Mouse (Mus musculus) R1 (cell line): Measurements from ENCODE around the gene Bcas3.
A peak's percentile ranks its signal among the peaks of the same experiment; 100 is the strongest.
"Not testable (repeated sequence)": the region's sequence is repeated elsewhere in the genome, so short reads cannot be mapped to it uniquely, and the experiment has no call there.

Source experiments
- DNase-seq: peaks from one replicate; pipeline ENCODE4 v3.0.0-alpha.2; 2018; ENCODE audit warnings: low read depth, low spot score

Gene Bcas3

GRCm38 (mm10) chr11:85710155-85710554 lies 357.2 kb downstream of the Bcas3 start:
- no peak for DNase-seq

DNA sequence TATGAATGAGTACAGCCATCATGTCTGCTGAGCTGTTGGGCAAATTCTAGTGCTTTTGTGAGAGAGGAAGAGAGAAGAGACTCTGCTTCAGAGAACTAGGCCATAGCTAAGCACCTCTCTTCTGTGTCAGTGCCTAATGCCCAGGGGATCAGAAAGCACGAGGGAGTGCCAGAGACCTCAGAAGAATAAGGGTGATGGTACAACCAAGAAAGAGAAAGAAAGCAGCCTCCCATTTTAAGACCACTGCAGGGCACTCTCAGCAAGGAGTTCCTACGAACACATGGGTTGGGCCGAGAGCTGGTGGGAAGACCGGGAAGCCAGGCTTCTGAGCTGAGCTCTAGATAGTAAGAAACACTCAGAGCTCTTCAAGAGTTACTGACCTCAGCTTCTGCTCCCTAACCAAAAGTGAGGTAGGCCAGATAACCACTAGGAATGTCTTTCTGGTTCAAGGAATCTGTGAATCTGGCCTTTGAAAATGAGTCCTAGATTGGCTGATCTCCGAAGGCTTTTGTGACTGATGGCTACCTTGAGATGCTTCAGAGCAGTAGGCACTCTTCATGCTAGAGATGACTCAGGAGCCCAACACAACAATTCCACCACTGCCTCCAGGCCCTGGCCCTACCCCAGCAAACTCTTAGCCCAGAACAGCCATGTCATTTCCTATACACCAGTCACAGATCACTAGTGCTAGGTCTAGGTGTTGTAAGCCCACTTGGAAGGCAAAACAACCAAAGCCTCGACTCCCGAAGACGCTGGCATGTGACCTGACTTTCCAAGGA lies 359.2 kb downstream of the Bcas3 start:
- DNase-seq, result no peak

DNA sequence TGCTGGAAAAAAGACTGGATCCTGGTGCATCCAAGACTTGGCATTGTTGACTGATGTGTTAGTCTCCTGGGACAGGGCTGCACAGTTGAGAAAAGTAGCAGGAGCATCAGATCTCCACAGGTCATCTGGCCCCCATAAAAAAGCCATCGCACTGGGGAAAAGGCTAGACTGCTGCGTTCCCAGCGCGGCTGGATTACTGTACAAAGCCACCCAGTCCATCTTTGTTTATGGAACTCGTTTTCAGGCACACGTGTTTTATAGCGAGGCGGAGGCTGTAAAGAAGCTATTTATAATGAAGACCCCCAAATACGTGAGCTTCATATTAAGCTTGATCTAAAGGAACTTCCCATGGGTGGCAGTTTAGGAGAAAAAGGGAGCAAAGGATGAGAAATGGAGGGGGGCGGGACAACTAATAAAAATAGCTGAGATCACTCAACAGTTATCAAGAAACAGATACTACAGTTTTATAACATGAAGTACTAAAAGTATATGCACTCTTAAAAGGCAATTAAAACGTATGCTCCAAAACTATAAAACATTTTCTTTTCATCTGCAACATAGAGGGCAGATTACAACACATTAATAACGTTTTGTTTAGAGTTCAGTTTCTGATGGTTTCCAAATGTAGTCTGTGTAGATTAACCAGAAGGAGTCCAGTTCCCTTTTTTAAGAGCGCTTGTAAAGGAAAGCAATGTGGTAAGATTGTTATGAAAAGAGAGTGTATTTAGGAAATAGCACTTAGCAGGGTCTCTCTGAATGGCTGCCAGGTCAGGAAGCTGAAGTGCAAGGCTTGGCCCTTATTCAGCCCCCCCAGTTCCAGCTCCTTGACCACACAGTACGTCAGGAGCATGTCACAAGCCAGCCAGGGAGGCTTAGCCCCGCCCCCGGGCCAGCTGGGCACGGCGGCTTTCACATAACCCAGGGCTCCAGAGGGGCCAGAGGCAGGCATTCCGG lies 360.2 kb downstream of the Bcas3 start:
- no peak for DNase-seq

- DNase-seq, result no peak
These were observed 360.8 kb downstream of the Bcas3 start for GRCm38 (mm10) chr11:85713814-85714208.

GRCm38 (mm10) chr11:85714312-85714931 lies 361.5 kb downstream of the Bcas3 start:
- DNase-seq, result peak; percentile 95

DNA sequence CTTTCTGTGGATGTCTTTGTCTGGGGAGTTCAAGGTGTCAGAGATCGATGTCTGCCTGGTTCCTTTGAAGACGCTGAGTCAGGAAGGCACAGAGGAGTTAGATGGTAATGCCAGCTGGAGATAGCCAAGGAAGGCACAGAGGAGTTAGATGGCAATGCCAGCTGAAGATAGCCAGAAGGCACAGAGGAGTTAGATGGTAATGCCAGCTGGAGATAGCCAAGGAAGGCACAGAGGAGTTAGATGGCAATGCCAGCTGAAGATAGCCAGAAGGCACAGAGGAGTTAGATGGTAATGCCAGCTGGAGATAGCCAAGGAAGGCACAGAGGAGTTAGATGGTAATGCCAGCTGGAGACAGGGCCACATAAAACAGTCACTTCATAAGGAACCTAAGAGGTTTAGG lies 363.8 kb downstream of the Bcas3 start:
- DNase-seq, result not testable (repeated sequence)

- DNase-seq, result no peak
These were observed 366.1 kb downstream of the Bcas3 start for GRCm38 (mm10) chr11:85719091-85719490.

GRCm38 (mm10) chr11:85719766-85720165 lies 366.8 kb downstream of the Bcas3 start:
- DNase-seq, result no peak

DNA sequence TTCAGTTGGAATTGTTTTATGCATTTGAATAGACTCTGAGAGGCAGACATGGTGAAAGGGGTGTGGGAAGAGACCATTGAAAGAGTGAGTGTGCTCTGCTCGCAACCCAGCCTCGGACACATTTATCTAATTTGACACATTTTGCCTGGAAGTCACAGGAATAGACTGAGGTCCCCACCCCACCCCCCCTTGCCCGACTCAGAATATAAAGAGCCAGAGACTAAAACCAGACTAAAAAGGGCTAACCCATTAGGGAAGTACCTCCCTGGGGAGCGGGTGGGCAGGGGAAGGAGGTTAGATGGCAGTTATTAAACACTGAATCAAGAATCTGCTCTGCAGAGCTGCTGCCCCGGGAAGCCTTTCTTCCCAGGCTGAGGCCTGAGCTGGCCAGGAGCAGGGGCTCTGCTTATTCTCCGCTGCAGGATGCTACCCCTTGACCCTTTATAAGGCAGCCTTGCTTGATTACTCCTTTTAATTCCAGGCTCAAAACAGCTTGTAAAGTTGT lies 367.4 kb downstream of the Bcas3 start:
- DNase-seq, result no peak

GRCm38 (mm10) chr11:85721986-85722385 lies 369.0 kb downstream of the Bcas3 start:
- no peak for DNase-seq

DNA sequence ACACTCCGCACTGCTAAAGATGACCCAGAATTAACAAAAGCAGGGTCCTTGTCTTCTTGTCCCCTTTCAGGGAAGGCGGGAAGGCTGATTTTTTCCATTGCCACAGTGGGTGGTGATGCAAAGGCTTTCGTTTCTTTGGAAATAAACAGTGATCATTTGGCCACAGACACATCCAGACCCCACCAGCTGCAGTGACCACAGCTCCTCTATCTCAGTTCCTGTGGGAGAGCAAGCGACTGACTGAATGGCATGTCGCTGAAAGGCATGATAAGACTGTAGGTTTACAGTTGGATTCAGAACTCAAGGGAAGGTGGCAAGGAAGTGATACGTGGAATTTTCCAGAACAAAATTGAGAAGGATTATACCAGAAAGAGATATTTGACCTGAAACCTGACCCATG lies 371.2 kb downstream of the Bcas3 start:
- no peak for DNase-seq

- DNase-seq, result no peak
These were observed 376.8 kb downstream of the Bcas3 start for GRCm38 (mm10) chr11:85729725-85730124.

GRCm38 (mm10) chr11:85732462-85733012 lies 379.6 kb downstream of the Bcas3 start:
- no peak for DNase-seq

GRCm38 (mm10) chr11:85733577-85733976 lies 380.6 kb downstream of the Bcas3 start:
- no peak for DNase-seq

DNA sequence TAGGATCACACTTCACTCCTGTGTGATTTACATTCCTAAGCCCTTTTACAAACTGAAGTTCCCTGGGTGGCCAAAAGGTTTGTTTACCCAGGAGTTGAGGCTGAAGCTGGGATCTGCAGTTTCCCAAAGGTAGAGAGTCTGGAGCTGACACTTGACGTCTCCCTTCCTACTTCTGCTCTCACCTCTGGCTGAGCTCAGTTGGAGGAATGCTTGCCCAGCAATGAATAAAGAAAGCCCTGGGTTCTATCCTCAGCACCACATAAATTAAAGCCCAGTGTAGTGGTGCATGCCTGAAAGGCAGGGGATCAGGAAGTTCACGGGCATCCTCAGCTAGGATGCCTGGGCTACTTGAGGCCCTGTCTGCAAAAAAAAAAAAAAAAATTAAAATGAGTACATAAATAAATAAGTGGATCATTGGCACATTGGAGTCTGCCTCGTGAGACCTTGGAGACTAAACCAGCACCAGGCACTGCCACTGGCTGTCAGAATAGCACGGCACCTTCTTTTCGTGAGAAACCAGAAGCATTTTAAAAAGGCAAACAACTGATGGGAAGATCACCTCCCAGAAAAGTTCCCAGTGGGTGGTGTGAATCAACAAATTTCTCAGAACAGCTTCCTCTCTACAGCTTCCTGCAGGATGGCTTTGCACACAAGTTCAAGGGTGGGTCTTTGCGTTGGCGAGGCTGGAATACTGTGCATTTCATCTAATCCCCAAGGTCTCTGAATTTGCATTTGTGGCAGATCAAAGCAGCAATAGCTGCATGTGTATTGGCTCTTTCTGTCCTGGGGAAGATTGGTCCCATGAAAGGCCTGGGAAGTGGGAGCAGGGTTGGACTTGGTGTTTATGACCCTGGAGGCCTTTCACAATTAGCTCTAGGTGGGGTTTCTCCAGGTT lies 381.6 kb downstream of the Bcas3 start:
- DNase-seq, result peak; percentile 58

GRCm38 (mm10) chr11:85737227-85737626 lies 384.3 kb downstream of the Bcas3 start:
- DNase-seq, result no peak

- no peak for DNase-seq
These were observed 384.9 kb downstream of the Bcas3 start for GRCm38 (mm10) chr11:85737893-85738292.

DNA sequence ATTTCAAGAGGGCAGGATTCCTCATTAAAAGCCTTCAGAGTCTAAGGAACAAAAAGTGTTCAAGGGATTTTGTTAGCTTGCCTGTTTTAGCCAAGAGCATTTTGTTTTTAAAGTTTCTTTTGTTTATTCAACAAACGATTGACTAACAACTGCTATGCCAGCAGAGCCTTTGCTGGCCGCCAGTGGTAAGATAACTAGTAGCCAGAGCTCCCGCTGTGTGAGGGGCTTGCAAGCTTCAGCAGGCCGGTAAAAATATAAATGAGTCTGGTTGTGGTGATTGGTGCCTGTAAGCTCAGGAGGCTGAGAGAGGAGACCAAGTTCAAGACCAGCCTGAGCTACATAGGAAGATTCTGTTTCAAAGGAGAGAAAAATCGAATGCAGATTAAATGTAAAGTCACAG lies 385.6 kb downstream of the Bcas3 start:
- no peak for DNase-seq

- no peak for DNase-seq
These were observed 386.5 kb downstream of the Bcas3 start for GRCm38 (mm10) chr11:85739266-85739977.

GRCm38 (mm10) chr11:85746373-85746772 lies 393.4 kb downstream of the Bcas3 start:
- no peak for DNase-seq
